15 mouse cellular contexts compared by ENCODE assay signal in genomic region chr11:110094236-110094635, GRCm38 (mm10). TPM values are rescaled to one million over a fixed set of nuclear protein-coding genes. Genes with fewer than 3 reads are reported as not detected.
DNase-seq lines count a peak whose midpoint lies in the region; ATAC-seq and TF ChIP-seq lines count a peak whose summit lies in the region.
"Had no signal": no experiment of that assay in that cellular context is flagged by ENCODE, and none has a peak within 500 bp of the region (broad histone marks: within the 10 kb centered on the region; RNA-seq: fewer than 3 reads in every experiment).

No protein-coding gene starts in this region.

- no peak overlapping the region for H3K27ac ChIP-seq in hindbrain, postnatal 0 days
- H3K27ac ChIP-seq in hindbrain, embryonic 13.5 days = no peak overlapping the region
- no peak overlapping the region for H3K27ac ChIP-seq in lung, embryonic 14.5 days (ENCODE audit: low read depth)
- H3K27ac ChIP-seq: hindbrain, embryonic 15.5 days; liver, embryonic 15.5 days; midbrain, embryonic 15.5 days had no signal

- no peak for TF ChIP-seq CTCF in hindbrain, postnatal 0 days (IDR thresholded peaks at IDR 0.05; ENCODE audit: low read depth)
- TF ChIP-seq CTCF in lung, embryonic 14.5 days (IDR thresholded peaks at IDR 0.05; ENCODE audit: low read depth) = no peak

- H3K9ac ChIP-seq in hindbrain, postnatal 0 days (replicated peaks; ENCODE audit: low read length) = no peak overlapping the region
- H3K9ac ChIP-seq in hindbrain, embryonic 13.5 days = no peak overlapping the region
- no peak overlapping the region for H3K9ac ChIP-seq in lung, embryonic 14.5 days
- H3K9ac ChIP-seq: hindbrain, embryonic 15.5 days; liver, embryonic 15.5 days; midbrain, embryonic 15.5 days had no signal

- peak; percentile 66 for DNase-seq in adrenal gland, postnatal 10 days
- no peak for DNase-seq in adrenal gland, postnatal 25 days
- peak; percentile 65 for DNase-seq in hindbrain, postnatal 0 days (ENCODE audit: low spot score)
- peak; percentile 98 for DNase-seq in adipocyte (ENCODE audit: low spot score)
- peak; percentile 65 for DNase-seq in lung, embryonic 14.5 days
- DNase-seq in cerebellum, adult 11 months = no peak
- DNase-seq: cerebellum, adult 8-10 months; kidney, postnatal 10 days; right cerebral cortex, postnatal 14 days had no signal

- peak; percentile 40; the same call in 1 of the 2 replicates for ATAC-seq in hindbrain, postnatal 0 days
- ATAC-seq in hindbrain, embryonic 13.5 days (ENCODE audit: low FRiP score) = no peak
- no peak for ATAC-seq in lung, embryonic 14.5 days (ENCODE audit: insufficient read depth)
- no peak for ATAC-seq in megakaryocyte, adult 5-6 weeks (ENCODE audit: poor library complexity, severe bottlenecking)
- ATAC-seq: midbrain, embryonic 15.5 days had no signal

- no peak overlapping the region for H3K4me2 ChIP-seq in hindbrain, postnatal 0 days (ENCODE audit: low read depth, low read length)
- no peak overlapping the region for H3K4me2 ChIP-seq in hindbrain, embryonic 13.5 days
- H3K4me2 ChIP-seq in lung, embryonic 14.5 days = no peak overlapping the region
- H3K4me2 ChIP-seq: hindbrain, embryonic 15.5 days; liver, embryonic 15.5 days; midbrain, embryonic 15.5 days had no signal

- H3K4me3 ChIP-seq in hindbrain, postnatal 0 days (ENCODE audit: low read length) = no peak overlapping the region
- no peak overlapping the region for H3K4me3 ChIP-seq in hindbrain, embryonic 13.5 days
- no peak overlapping the region for H3K4me3 ChIP-seq in lung, embryonic 14.5 days (ENCODE audit: low read depth, low read length)
- H3K4me3 ChIP-seq: hindbrain, embryonic 15.5 days; liver, embryonic 15.5 days; midbrain, embryonic 15.5 days had no signal

- WGBS in hindbrain, postnatal 0 days = 53% methylated on average over 3 of the region's 3 CpGs
- WGBS in hindbrain, embryonic 13.5 days = 80% methylated on average over 3 of the region's 3 CpGs
- 79% methylated on average over 3 of the region's 3 CpGs for WGBS in lung, embryonic 14.5 days

- H3K4me1 ChIP-seq in hindbrain, postnatal 0 days (ENCODE audit: insufficient read depth, low read length) = no peaks in the 10 kb centered on the region
- no peaks in the 10 kb centered on the region for H3K4me1 ChIP-seq in hindbrain, embryonic 13.5 days (replicated peaks)
- H3K4me1 ChIP-seq in lung, embryonic 14.5 days (ENCODE audit: insufficient read depth) = no peaks in the 10 kb centered on the region
- H3K4me1 ChIP-seq: midbrain, embryonic 15.5 days had no signal

- H3K9me3 ChIP-seq in hindbrain, postnatal 0 days (ENCODE audit: low read length) = no peaks in the 10 kb centered on the region
- H3K9me3 ChIP-seq in hindbrain, embryonic 13.5 days = no peaks in the 10 kb centered on the region
- H3K9me3 ChIP-seq in lung, embryonic 14.5 days (ENCODE audit: low read depth, low read length) = no peaks in the 10 kb centered on the region
- H3K9me3 ChIP-seq: hindbrain, embryonic 15.5 days; liver, embryonic 15.5 days; midbrain, embryonic 15.5 days had no signal

- H3K36me3 ChIP-seq in hindbrain, postnatal 0 days (ENCODE audit: insufficient read depth, low read length) = no peaks in the 10 kb centered on the region
- no peaks in the 10 kb centered on the region for H3K36me3 ChIP-seq in hindbrain, embryonic 13.5 days
- H3K36me3 ChIP-seq in lung, embryonic 14.5 days (ENCODE audit: insufficient read depth) = no peaks in the 10 kb centered on the region
- H3K36me3 ChIP-seq: G1E; hindbrain, embryonic 15.5 days; liver, embryonic 15.5 days; midbrain, embryonic 15.5 days had no signal

- no peaks in the 10 kb centered on the region for H3K27me3 ChIP-seq in hindbrain, postnatal 0 days (ENCODE audit: insufficient read depth, low read length)
- no peaks in the 10 kb centered on the region for H3K27me3 ChIP-seq in hindbrain, embryonic 13.5 days
- H3K27me3 ChIP-seq in lung, embryonic 14.5 days (ENCODE audit: insufficient read depth, low read length) = no peaks in the 10 kb centered on the region
- H3K27me3 ChIP-seq: hindbrain, embryonic 15.5 days; liver, embryonic 15.5 days; midbrain, embryonic 15.5 days had no signal

RNA-seq across cellular contexts. Expression of gene Abca8a, which starts 1.5 kb away (rescaled TPM):
- total RNA-seq in adrenal gland, postnatal 10 days (2021) = 10 to 100 TPM; 40.4 to 43.0 TPM
- total RNA-seq in adrenal gland, postnatal 25 days (2021) = 25.2 and 37.6 TPM in 2 replicates
- total RNA-seq in hindbrain, postnatal 0 days (2014; rRNA removed) = 0.78 and 1.2 TPM in 2 replicates
- 0.55 and 0.70 TPM in 2 replicates for polyA plus RNA-seq in hindbrain, postnatal 0 days (2015; fragmentation: Nextera tagmentation; extraction: Ambion mirVana)
- 0.34 and 0.47 TPM in 2 replicates for polyA plus RNA-seq in hindbrain, embryonic 13.5 days (2015; fragmentation: Nextera tagmentation; extraction: Ambion mirVana)
- polyA plus RNA-seq in lung, embryonic 14.5 days (2014; fragmentation: Nextera tagmentation; extraction: Ambion mirVana) = 3.6 and 4.8 TPM in 2 replicates
- total RNA-seq in megakaryocyte, adult 5-6 weeks (2015) = 0.38 and 0.66 TPM in 2 replicates
- total RNA-seq in megakaryocyte, adult 5-6 weeks (2017) = 0.04 and 0.15 TPM in 2 replicates
- polyA plus RNA-seq: G1E had no signal

Comparison
In these comparisons a context has a peak if more than half of its experiments do, and no peak if none do; other contexts are left out.
1. DNase-seq: peak in adrenal gland, postnatal 10 days (single experiment), hindbrain, postnatal 0 days (single experiment), adipocyte (single experiment) and lung, embryonic 14.5 days (single experiment); none in adrenal gland, postnatal 25 days (single experiment) and cerebellum, adult 11 months (single experiment).
2. RNA of gene Abca8a, which starts 1.5 kb away (total RNA-seq): 40.4 to 43.0 TPM in adrenal gland, postnatal 10 days and 25.2 to 37.6 TPM in adrenal gland, postnatal 25 days; 0.78 to 1.2 TPM in hindbrain, postnatal 0 days and 0.04 to 0.66 TPM in megakaryocyte, adult 5-6 weeks; every median in the first group is over 10 times any median in the second.